Mouse (Mus musculus) CD4-positive naive resting alpha-beta T cell, adult 76 days (primary cell): ENCODE data around the gene Emp2. TPM values are rescaled to one million over a fixed set of nuclear protein-coding genes. Genes with fewer than 3 reads are reported as not detected.

Experiments used
- total RNA-seq: library from RNA; stranded (reverse); gene quantifications from one replicate; pipeline ENCODE4 v1.2.4, GENCODE M21; 2023

Gene Emp2
- total RNA-seq = not detected

GRCm38 (mm10) chr16:10313646-10314088 lies at the start of gene Emp2:
Emp2 (minus strand) TSS chr16:10313968.

Other genes with a start within 250 kb of the Emp2 start
- not detected for gene Rpl39l, start 143.7 kb downstream of the Emp2 start, total RNA-seq
- not detected for gene Atf7ip2, start 121.3 kb downstream of the Emp2 start, total RNA-seq
- gene Tekt5, start 81.5 kb upstream of the Emp2 start, total RNA-seq = 0.59 TPM
- 40.2 TPM for gene Nubp1, start 98.0 kb upstream of the Emp2 start, total RNA-seq
- gene Tvp23a, start 133.4 kb upstream of the Emp2 start, total RNA-seq = 0.18 TPM
- 20.8 TPM for gene Ciita, start 166.1 kb upstream of the Emp2 start, total RNA-seq
- 16.1 TPM for gene Dexi, start 229.1 kb upstream of the Emp2 start, total RNA-seq
- 35.9 TPM for gene Clec16a, start 231.4 kb upstream of the Emp2 start, total RNA-seq